Mouse (Mus musculus) kidney, adult 2 months (tissue): ENCODE data around the gene Rab3a. TPM values are rescaled to one million over a fixed set of nuclear protein-coding genes. Genes with fewer than 3 reads are reported as not detected.
A peak's percentile ranks its signal among the peaks of the same experiment; 100 is the strongest.

ENCODE experiments used
- DNase-seq: peaks from one replicate; pipeline ENCODE4 v3.0.0; 2021
- H3K27ac ChIP-seq: fragments of 200-500 bp; 2 replicates; pipeline ENCODE4 v1.5.1; 2012; ENCODE audit warnings: low read depth, low read length, control low read depth, inconsistent platforms; ENCODE audit not compliant: insufficient read depth
- H3K27me3 ChIP-seq: fragments of 200-500 bp; replicated peaks from 2 replicates; pipeline ENCODE4 v1.6.1; 2012; ENCODE audit warnings: mild to moderate bottlenecking, moderate library complexity, low read length, inconsistent platforms; ENCODE audit not compliant: control insufficient read depth, insufficient read depth
- H3K36me3 ChIP-seq: fragments of 200-500 bp; 2 replicates; pipeline ENCODE4 v1.6.1; 2012; ENCODE audit warnings: mild to moderate bottlenecking, moderate library complexity, low read length, inconsistent platforms; ENCODE audit not compliant: control insufficient read depth, insufficient read depth
- H3K4me1 ChIP-seq: fragments of 200-500 bp; 2 replicates; pipeline ENCODE4 v1.6.1; 2011; ENCODE audit warnings: low read length; ENCODE audit not compliant: control insufficient read depth, insufficient read depth
- H3K4me3 ChIP-seq: fragments of 200-500 bp; 2 replicates; pipeline ENCODE4 v1.5.1; 2011; ENCODE audit warnings: mild to moderate bottlenecking, low read depth, low read length, control low read depth; ENCODE audit not compliant: insufficient read depth
- CTCF ChIP-seq: fragments of 200-500 bp; conservative IDR thresholded peaks from 2 replicates; pipeline ENCODE4 v1.5.1; 2011; ENCODE audit warnings: low read depth, mild to moderate bottlenecking, control low read depth, low read length, moderate library complexity, mixed read lengths; ENCODE audit not compliant: insufficient read depth, insufficient read length
- POLR2A ChIP-seq: fragments of 200-500 bp; IDR thresholded peaks from one replicate; pipeline ENCODE4 v1.6.1; 2011; ENCODE audit warnings: low read depth, low read length, control low read depth
- WGBS: fragments of 180-500 bp; shearing (Covaris S2); methylation state at CpG from one replicate; pipeline ENCODE4 v1.1.7; 2018; 5-methylcytosine and 5-hydroxymethylcytosine counted together
- polyA plus RNA-seq: library from polyadenylated mRNA; depleted of rRNA; stranded (reverse); fragments of >200 nt; gene quantifications from 2 replicates; pipeline ENCODE4 v1.2.3, GENCODE M21; 2012

Gene Rab3a
- polyA plus RNA-seq, 1 experiment, result 31.1 TPM

GRCm38 (mm10) chr8:70771217-70771616 lies 16.7 kb downstream of the Rab3a start:
- H3K36me3 ChIP-seq, result peaks cover 1% of the 10 kb centered on the region; the same call in 1 of the 2 replicates
- H3K27me3 ChIP-seq, result no peaks in the 10 kb centered on the region
- H3K4me3 ChIP-seq, result no peak overlapping the region
- peaks cover 21% of the 10 kb centered on the region for H3K4me1 ChIP-seq
- no peak for DNase-seq
- TF ChIP-seq CTCF, result no peak
- no peak for TF ChIP-seq POLR2A
- WGBS, result 84% methylated on average over 7 of the region's 7 CpGs
- H3K27ac ChIP-seq, result no peak overlapping the region

GRCm38 (mm10) chr8:70772075-70772474 lies 17.6 kb downstream of the Rab3a start:
- WGBS, result 95% methylated on average over 13 of the region's 13 CpGs
- DNase-seq, result no peak
- TF ChIP-seq CTCF, result no peak
- no peak for TF ChIP-seq POLR2A
- peaks cover 1% of the 10 kb centered on the region; the same call in 1 of the 2 replicates for H3K36me3 ChIP-seq
- no peaks in the 10 kb centered on the region for H3K27me3 ChIP-seq
- no peak overlapping the region for H3K27ac ChIP-seq
- peaks cover 15% of the 10 kb centered on the region for H3K4me1 ChIP-seq
- H3K4me3 ChIP-seq, result no peak overlapping the region

GRCm38 (mm10) chr8:70772890-70773289 lies 18.4 kb downstream of the Rab3a start:
- Histone ChIP-seq H3K27me3 (no peaks in the 10 kb centered on the region), H3K4me3 (no peak overlapping the region), H3K36me3 (peaks cover 1% of the 10 kb centered on the region; the same call in 1 of the 2 replicates), H3K4me1 (peaks cover 17% of the 10 kb centered on the region; the same call in 1 of the 2 replicates), H3K27ac (no peak overlapping the region)
- 80% methylated on average over 9 of the region's 9 CpGs for WGBS
- TF ChIP-seq CTCF (no peak), POLR2A (no peak)
- no peak for DNase-seq

GRCm38 (mm10) chr8:70773410-70773809 lies 18.9 kb downstream of the Rab3a start:
- H3K4me3 ChIP-seq, result no peak overlapping the region
- 77% methylated on average over 5 of the region's 5 CpGs for WGBS
- DNase-seq, result no peak
- H3K36me3 ChIP-seq, result peaks cover 1% of the 10 kb centered on the region; the same call in 1 of the 2 replicates
- TF ChIP-seq CTCF (no peak), POLR2A (no peak)
- peaks cover 20% of the 10 kb centered on the region; the same call in 1 of the 2 replicates for H3K4me1 ChIP-seq
- H3K27ac ChIP-seq, result no peak overlapping the region
- H3K27me3 ChIP-seq, result no peaks in the 10 kb centered on the region

GRCm38 (mm10) chr8:70773833-70774232 lies 19.4 kb downstream of the Rab3a start:
- H3K4me1 ChIP-seq, result peaks cover 20% of the 10 kb centered on the region; the same call in 1 of the 2 replicates
- H3K27ac ChIP-seq, result no peak overlapping the region
- H3K36me3 ChIP-seq, result peaks cover 1% of the 10 kb centered on the region; the same call in 1 of the 2 replicates
- peak; percentile 92 for DNase-seq
- TF ChIP-seq POLR2A, result no peak
- no peak for TF ChIP-seq CTCF
- WGBS, result 29% methylated on average over 9 of the region's 9 CpGs
- H3K4me3 ChIP-seq, result no peak overlapping the region
- no peaks in the 10 kb centered on the region for H3K27me3 ChIP-seq

GRCm38 (mm10) chr8:70774740-70775139 lies 20.3 kb downstream of the Rab3a start:
- no peak overlapping the region for H3K4me3 ChIP-seq
- H3K36me3 ChIP-seq, result peaks cover 3% of the 10 kb centered on the region; the same call in 1 of the 2 replicates
- no peak for DNase-seq
- no peaks in the 10 kb centered on the region for H3K27me3 ChIP-seq
- H3K27ac ChIP-seq, result no peak overlapping the region
- TF ChIP-seq POLR2A (no peak), CTCF (no peak)
- 90% methylated on average over 18 of the region's 18 CpGs for WGBS
- peaks cover 20% of the 10 kb centered on the region; the same call in 1 of the 2 replicates for H3K4me1 ChIP-seq

- TF ChIP-seq POLR2A, result no peak
- TF ChIP-seq CTCF, result no peak
- peaks cover 3% of the 10 kb centered on the region; the same call in 1 of the 2 replicates for H3K36me3 ChIP-seq
- H3K27me3 ChIP-seq, result no peaks in the 10 kb centered on the region
- H3K27ac ChIP-seq, result no peak overlapping the region
- 94% methylated on average over 5 of the region's 5 CpGs for WGBS
- H3K4me1 ChIP-seq, result peaks cover 20% of the 10 kb centered on the region; the same call in 1 of the 2 replicates
- no peak overlapping the region for H3K4me3 ChIP-seq
- no peak for DNase-seq
Observed at GRCm38 (mm10) chr8:70775227-70775626, 20.7 kb downstream of the Rab3a start.
